Mouse (Mus musculus): ENCODE measurements around the gene Ube2o. TPM values are rescaled to one million over a fixed set of nuclear protein-coding genes. Genes with fewer than 3 reads are reported as not detected.

Gene Ube2o
- polyA plus RNA-seq, 1 experiment from 2014 or later = 9.7 TPM

DNA sequence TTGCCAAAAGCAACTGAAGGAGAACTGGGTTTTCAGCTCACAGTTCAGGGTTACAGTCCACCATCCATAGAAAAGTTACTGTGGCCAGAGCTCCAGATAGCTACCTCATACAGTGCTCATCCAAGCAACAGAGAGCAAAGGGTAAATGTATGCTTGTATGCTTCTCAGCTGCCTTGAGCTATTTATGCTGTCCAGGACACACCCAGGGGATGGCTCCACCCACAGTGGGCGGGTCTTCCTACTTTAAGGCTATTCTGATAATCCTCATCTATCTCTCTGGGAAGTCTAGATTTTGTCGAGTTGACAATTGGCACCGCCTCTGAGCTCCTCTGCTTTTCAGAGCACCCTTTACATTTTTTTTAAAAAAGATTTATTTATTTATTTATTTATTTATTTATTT, 60.1 kb downstream of the Ube2o start:
- WGBS = 66% methylated on average over 3 of the region's 3 CpGs
- H3K27ac ChIP-seq = no peak overlapping the region
- H3K36me3 ChIP-seq = no peaks in the 10 kb centered on the region
- H3K9ac ChIP-seq = no peak overlapping the region
- no peak overlapping the region for H3K4me2 ChIP-seq
- H3K4me1 ChIP-seq = peaks cover 35% of the 10 kb centered on the region
- ATAC-seq (ENCODE audit: insufficient number of reproducible peaks, insufficient read depth, low FRiP score, low TSS enrichment, low read depth) = no peak
- H3K9me3 ChIP-seq = no peaks in the 10 kb centered on the region
- H3K27me3 ChIP-seq = no peaks in the 10 kb centered on the region
- H3K4me3 ChIP-seq = no peak overlapping the region

DNA sequence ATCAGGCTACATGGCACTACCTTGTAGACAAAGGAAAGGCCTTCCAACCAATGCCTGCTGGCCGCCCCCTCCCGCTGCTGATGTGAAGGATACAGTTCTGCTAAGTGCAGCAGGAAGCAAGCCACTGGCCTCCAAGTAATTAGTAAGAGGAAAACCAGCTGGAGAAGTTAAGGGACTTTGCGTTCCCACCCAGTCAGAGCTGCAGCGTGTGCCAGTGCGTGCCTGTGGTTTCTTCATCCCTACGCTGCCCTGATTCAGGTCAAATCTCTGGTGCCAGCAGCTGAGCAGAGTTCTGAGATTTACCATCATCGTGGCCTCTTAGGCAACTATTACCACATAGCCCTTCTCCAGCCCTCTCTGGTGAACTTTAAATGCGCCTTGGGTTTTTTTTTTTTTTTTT, 62.8 kb downstream of the Ube2o start:
- no peak for ATAC-seq (ENCODE audit: insufficient number of reproducible peaks, insufficient read depth, low FRiP score, low TSS enrichment, low read depth)

DNA sequence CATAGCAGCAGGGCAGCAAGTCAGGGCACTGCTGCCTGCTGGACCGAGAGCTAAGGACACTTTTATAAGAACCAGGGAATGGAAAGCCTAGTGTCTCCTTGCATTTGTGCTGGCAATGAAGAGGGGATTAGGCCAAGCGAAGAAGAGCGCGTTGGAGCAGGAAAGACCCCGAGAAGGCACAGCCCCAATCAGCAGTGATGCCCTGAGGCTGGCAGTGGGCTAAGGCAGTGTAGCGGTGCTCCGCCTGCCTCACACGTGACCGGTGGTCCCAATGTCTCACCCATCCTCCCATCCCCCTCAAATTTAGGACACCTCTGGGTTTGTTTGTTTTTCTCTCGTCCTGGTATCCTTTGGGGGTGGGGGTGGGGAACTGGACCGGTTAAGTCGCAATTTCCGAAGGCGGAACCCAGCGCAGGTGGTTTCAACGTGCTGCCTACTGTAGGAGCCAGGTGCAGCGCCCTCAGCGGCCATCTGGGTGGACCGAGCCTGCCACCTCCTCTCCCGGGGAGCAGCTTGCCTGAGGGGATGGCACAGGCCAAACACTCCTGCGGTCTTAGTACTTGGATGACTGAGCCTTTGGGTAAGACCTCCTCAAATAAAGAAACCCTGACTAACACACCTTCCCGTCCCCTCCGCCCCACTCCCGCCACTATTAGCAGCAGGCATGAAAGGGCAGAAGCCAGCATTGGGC, 65.8 kb downstream of the Ube2o start:
- H3K36me3 ChIP-seq = no peaks in the 10 kb centered on the region
- peak overlapping the region; percentile 40 for H3K4me2 ChIP-seq

More for the DNA sequence above, 62.8 kb downstream of the Ube2o start:
- Histone ChIP-seq H3K4me2 (no peak overlapping the region), H3K27ac (peak overlapping the region; percentile 66), H3K9me3 (no peaks in the 10 kb centered on the region), H3K9ac (no peak overlapping the region), H3K4me1 (peaks cover 25% of the 10 kb centered on the region), H3K4me3 (no peak overlapping the region), H3K36me3 (no peaks in the 10 kb centered on the region), H3K27me3 (peaks cover 9% of the 10 kb centered on the region)
- WGBS = 47% methylated on average over 8 of the region's 8 CpGs

DNA sequence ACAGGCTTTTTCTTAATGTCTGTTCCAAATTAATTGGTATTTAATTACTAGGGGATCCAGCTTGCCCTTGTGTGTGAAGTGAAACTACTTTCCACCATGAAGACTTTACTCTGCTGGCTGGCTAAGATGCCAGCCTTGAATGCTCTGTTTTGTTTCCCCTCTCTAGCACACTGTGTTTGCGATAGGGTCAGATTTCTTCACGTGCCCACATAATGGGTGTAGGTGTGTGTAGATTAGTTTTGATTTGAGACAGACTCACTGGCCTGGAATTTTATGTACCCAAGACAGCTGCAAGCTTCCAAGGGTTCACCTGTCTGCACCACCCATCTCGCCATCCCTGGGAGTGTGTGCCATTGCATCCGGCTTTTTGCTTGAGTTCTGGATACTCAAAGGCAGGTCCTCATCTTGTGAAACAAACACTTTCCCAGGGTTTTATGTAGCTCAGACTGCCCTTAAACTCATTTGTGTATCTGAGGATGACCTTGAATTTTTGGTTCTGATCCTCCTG, 67.7 kb downstream of the Ube2o start:
- Histone ChIP-seq H3K4me1 (peaks cover 14% of the 10 kb centered on the region), H3K9me3 (no peaks in the 10 kb centered on the region), H3K27me3 (peaks cover 9% of the 10 kb centered on the region), H3K4me3 (no peak overlapping the region), H3K27ac (no peak overlapping the region), H3K36me3 (no peaks in the 10 kb centered on the region), H3K4me2 (no peak overlapping the region), H3K9ac (no peak overlapping the region)
- 73% methylated on average over 4 of the region's 4 CpGs for WGBS
- no peak for ATAC-seq (ENCODE audit: insufficient number of reproducible peaks, insufficient read depth, low FRiP score, low TSS enrichment, low read depth)

More for the DNA sequence above, 65.8 kb downstream of the Ube2o start:
- no peak for ATAC-seq (ENCODE audit: insufficient number of reproducible peaks, insufficient read depth, low FRiP score, low TSS enrichment, low read depth)
- Histone ChIP-seq H3K9ac (no peak overlapping the region), H3K27me3 (peaks cover 9% of the 10 kb centered on the region), H3K4me3 (no peak overlapping the region), H3K27ac (no peak overlapping the region), H3K9me3 (no peaks in the 10 kb centered on the region), H3K4me1 (peaks cover 14% of the 10 kb centered on the region)
- WGBS = 8% methylated on average over 24 of the region's 24 CpGs

DNA sequence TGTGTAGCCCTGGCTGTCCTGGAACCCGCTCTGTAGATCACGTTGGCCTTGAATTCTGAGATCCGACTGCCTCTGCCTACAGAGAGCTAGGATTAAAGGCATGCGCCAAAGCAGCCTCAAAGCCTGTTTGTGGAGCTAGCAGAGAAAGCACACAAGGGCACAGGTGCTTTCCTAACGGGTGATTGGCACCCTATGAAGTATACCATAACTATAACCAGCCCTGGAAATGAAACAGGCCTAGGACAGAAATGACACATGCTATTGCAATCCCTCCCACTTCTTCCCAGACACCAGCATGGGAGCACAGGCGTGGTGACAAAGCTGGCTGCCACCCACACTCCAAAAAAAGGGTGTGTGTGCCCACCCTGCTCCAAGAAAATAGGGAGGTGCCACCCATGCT, 68.3 kb downstream of the Ube2o start:
- no peaks in the 10 kb centered on the region for H3K36me3 ChIP-seq
- no peak for ATAC-seq (ENCODE audit: insufficient number of reproducible peaks, insufficient read depth, low FRiP score, low TSS enrichment, low read depth)
- no peak overlapping the region for H3K4me3 ChIP-seq
- peaks cover 9% of the 10 kb centered on the region for H3K27me3 ChIP-seq
- H3K4me2 ChIP-seq = no peak overlapping the region
- H3K4me1 ChIP-seq = peaks cover 12% of the 10 kb centered on the region
- no peak overlapping the region for H3K9ac ChIP-seq
- WGBS = 79% methylated on average over 6 of the region's 6 CpGs
- H3K27ac ChIP-seq = no peak overlapping the region
- H3K9me3 ChIP-seq = no peaks in the 10 kb centered on the region

DNA sequence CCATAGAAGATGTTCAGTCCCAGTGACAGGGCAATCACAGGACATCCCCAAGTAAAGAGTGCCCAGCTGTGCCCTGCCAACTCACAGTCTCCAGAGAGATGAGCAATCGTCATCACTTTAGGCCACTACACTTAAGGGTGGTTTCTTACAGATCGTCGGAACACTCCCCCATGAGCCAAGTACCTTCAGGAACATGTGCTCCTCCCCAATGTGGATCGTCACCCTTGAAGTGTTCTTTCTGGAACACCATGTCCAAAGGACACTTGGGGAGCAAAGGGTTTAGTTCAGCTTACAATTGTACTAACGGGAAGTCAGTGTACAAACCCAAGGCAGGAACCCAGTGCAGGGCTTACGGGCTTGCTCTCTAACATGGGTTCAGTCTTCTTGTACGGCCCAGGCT, 69.1 kb downstream of the Ube2o start:
- H3K4me3 ChIP-seq = no peak overlapping the region
- WGBS = 94% methylated on average over 7 of the region's 7 CpGs
- H3K27ac ChIP-seq = no peak overlapping the region
- no peak overlapping the region for H3K4me2 ChIP-seq
- peaks cover 9% of the 10 kb centered on the region for H3K27me3 ChIP-seq
- peaks cover 8% of the 10 kb centered on the region for H3K4me1 ChIP-seq
- ATAC-seq (ENCODE audit: insufficient number of reproducible peaks, insufficient read depth, low FRiP score, low TSS enrichment, low read depth) = no peak
- H3K9me3 ChIP-seq = no peaks in the 10 kb centered on the region
- no peak overlapping the region for H3K9ac ChIP-seq
- no peaks in the 10 kb centered on the region for H3K36me3 ChIP-seq

DNA sequence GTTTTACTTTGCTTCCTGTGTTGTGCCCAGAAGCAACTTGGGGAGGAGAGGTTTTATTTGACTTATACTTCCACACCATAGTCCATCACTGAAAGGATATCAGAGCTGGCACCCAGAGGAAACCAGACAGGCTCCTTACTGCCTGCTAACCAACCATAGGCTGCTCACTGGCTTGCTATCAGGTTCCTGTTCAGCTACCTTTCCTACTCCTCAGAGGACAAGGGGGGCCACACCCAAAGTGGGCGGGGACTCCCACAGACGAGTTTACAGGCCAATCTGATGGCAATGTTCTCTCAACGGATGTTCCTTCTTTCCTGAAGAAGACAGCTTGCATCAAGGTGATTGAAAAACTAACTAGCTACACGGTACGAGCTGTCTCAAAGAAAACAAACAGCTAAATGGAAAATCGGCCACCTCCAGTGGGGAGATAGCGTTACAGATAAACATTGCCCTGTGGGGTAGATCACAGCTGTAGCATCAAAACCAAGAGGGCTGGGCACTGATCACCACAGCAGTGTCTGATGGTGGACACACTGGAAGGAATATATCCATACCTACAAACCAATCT, 69.9 kb downstream of the Ube2o start:
- Histone ChIP-seq H3K27me3 (peaks cover 9% of the 10 kb centered on the region), H3K4me3 (no peak overlapping the region), H3K9me3 (no peaks in the 10 kb centered on the region), H3K4me2 (no peak overlapping the region), H3K4me1 (peaks cover 8% of the 10 kb centered on the region), H3K36me3 (no peaks in the 10 kb centered on the region), H3K9ac (no peak overlapping the region), H3K27ac (no peak overlapping the region)
- WGBS = 67% methylated on average over 7 of the region's 7 CpGs
- no peak for ATAC-seq (ENCODE audit: insufficient number of reproducible peaks, insufficient read depth, low FRiP score, low TSS enrichment, low read depth)

DNA sequence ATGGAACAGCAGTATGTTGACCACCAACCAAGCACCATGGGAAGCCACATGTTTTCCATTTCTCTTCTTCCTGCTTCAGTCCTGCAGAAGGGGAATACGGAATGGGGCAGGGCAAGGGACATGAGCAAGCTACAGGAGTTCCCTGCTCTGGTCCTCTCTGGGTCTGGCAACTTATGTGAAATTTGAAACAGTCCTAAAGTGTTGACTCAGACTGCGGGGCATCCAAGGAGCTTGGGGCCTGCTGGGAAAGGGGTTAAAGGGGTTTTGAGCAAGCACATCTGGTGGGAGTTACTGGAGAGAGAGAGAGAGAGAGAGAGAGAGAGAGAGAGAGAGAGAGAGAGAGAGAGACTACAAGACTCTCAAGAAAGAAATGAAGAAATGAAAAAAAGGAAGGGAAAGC, 72.6 kb downstream of the Ube2o start:
- Histone ChIP-seq H3K27me3 (no peaks in the 10 kb centered on the region), H3K4me1 (peaks cover 6% of the 10 kb centered on the region; the same call in 1 of the 2 replicates), H3K4me3 (no peak overlapping the region), H3K9ac (no peak overlapping the region), H3K9me3 (no peaks in the 10 kb centered on the region), H3K4me2 (no peak overlapping the region), H3K27ac (peak overlapping the region; percentile 33), H3K36me3 (no peaks in the 10 kb centered on the region)
- ATAC-seq (ENCODE audit: insufficient number of reproducible peaks, insufficient read depth, low FRiP score, low TSS enrichment, low read depth) = no peak
- 13% methylated on average over 2 of the region's 2 CpGs for WGBS

DNA sequence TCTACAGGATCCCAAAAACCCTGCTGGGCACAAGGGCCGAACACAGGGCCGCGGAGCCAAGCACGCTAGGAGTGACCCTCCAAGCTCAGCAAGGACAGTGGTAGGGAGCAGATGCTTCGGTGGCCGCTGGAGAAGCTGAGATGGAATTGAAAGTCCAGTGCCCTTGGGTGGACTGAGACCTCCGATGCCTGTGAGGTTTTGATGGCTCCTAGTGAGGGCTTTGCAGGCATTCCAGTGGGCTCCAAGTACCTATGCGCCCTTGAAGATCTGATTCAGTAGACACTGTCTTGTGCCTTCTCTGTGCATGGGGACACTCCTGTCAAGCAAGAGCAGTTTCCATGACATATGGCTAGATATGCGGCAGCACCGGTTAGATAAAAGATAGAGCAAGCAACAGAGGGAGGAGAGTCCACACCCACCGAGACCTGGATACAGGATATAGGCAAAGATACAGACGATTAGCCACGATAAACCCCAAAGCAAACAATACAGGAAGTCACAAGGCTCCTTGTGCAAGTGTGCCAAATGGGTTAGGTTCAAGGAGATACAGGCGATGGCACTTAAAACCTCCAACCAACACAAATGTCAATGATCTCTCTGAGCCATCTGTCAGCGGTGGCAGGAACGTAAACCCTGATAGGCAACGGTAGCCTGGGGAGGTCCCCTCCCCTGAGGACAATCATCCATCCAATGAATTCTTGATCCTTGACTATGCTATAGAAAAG, 74.9 kb downstream of the Ube2o start:
- H3K4me1 ChIP-seq = peaks cover 6% of the 10 kb centered on the region
- no peaks in the 10 kb centered on the region for H3K9me3 ChIP-seq
- 84% methylated on average over 17 of the region's 17 CpGs for WGBS
- no peak overlapping the region for H3K4me2 ChIP-seq
- no peaks in the 10 kb centered on the region for H3K36me3 ChIP-seq
- no peak overlapping the region for H3K27ac ChIP-seq
- no peak for ATAC-seq (ENCODE audit: insufficient number of reproducible peaks, insufficient read depth, low FRiP score, low TSS enrichment, low read depth)
- H3K9ac ChIP-seq = no peak overlapping the region
- no peak overlapping the region for H3K4me3 ChIP-seq
- no peaks in the 10 kb centered on the region for H3K27me3 ChIP-seq

DNA sequence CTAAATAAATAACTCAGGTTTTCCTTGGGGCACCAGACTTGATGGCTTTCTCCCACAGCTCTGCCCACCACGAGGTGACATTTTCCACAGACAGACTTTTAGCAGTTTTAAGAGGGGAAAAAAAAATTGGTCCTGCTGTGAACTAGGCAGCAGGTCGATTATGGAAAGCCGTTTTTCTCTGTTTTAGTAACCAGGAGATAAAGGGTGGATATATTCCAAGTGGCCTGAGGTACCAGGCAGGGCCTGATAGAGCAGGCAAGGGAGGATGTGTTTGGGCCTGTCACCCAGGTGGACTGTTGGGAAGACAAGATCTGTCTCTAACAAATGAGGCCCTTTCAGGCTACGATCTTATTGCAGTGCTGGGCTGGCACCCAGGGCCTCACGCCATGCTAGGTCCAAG, 75.7 kb downstream of the Ube2o start:
- no peak overlapping the region for H3K4me2 ChIP-seq

DNA sequence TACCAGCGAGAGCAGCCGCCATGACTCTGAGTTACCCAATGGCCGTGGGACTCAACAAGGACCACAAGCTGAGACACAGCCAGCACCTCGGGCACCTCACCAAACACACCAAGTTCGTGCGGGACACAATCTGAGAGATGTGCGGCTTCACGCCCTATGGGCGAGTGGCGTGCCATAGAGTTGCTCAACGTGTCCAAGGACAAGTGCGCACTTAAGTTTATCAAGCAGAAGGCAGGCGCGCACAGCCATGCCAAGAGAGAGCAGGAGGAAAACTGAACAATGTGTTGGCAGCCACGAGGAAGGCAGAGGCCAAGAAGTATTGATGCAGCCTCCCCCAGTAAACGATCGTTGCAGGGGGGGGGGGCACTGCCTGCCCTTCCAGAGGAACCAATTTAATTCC, 76.7 kb downstream of the Ube2o start:
- H3K27ac ChIP-seq = no peak overlapping the region
- H3K4me1 ChIP-seq = peaks cover 9% of the 10 kb centered on the region
- H3K9me3 ChIP-seq = no peaks in the 10 kb centered on the region
- no peak for ATAC-seq (ENCODE audit: insufficient number of reproducible peaks, insufficient read depth, low FRiP score, low TSS enrichment, low read depth)
- no peak overlapping the region for H3K9ac ChIP-seq
- no peak overlapping the region for H3K4me2 ChIP-seq
- no peaks in the 10 kb centered on the region for H3K27me3 ChIP-seq
- H3K36me3 ChIP-seq = no peaks in the 10 kb centered on the region
- 87% methylated on average over 17 of the region's 17 CpGs for WGBS
- no peak overlapping the region for H3K4me3 ChIP-seq

More for the DNA sequence above, 75.7 kb downstream of the Ube2o start:
- Histone ChIP-seq H3K4me1 (peaks cover 9% of the 10 kb centered on the region), H3K9ac (no peak overlapping the region), H3K27ac (no peak overlapping the region), H3K36me3 (no peaks in the 10 kb centered on the region), H3K4me3 (no peak overlapping the region), H3K27me3 (no peaks in the 10 kb centered on the region), H3K9me3 (no peaks in the 10 kb centered on the region)
- no peak for ATAC-seq (ENCODE audit: insufficient number of reproducible peaks, insufficient read depth, low FRiP score, low TSS enrichment, low read depth)
- 65% methylated on average over 5 of the region's 5 CpGs for WGBS

Measured in embryonic facial prominence, embryonic 13.5 days (tissue).